Mouse (Mus musculus): Measurements from ENCODE around the gene Gng10.

- no peak for TF ChIP-seq EP300 (IDR thresholded peaks at IDR 0.05)
- TF ChIP-seq CTCF (IDR thresholded peaks at IDR 0.05): no peak
Observed at GRCm38 (mm10) chr4:59009186-59009585, 25.7 kb upstream of the Gng10 start.

Measured in lung, postnatal 0 days (tissue).